Mouse (Mus musculus) 3134 (cell line): Measurements from ENCODE around the gene Armc6.

ENCODE experiments used
- DNase-seq: peaks from one replicate; pipeline ENCODE4 v3.0.0-alpha.2; 2011; ENCODE audit warnings: low spot score; ENCODE audit not compliant: insufficient read length; ENCODE audit errors: extremely low read depth

The Armc6 gene

GRCm38 (mm10) chr8:70234080-70234780 lies at the start of gene Armc6, which contains the start of gene Sugp2:
Gene Armc6, minus strand, starts transcription at chr8:70234466.
Gene Sugp2, plus strand, starts transcription at chr8:70234226.
- DNase-seq: peak; percentile 97

DNA sequence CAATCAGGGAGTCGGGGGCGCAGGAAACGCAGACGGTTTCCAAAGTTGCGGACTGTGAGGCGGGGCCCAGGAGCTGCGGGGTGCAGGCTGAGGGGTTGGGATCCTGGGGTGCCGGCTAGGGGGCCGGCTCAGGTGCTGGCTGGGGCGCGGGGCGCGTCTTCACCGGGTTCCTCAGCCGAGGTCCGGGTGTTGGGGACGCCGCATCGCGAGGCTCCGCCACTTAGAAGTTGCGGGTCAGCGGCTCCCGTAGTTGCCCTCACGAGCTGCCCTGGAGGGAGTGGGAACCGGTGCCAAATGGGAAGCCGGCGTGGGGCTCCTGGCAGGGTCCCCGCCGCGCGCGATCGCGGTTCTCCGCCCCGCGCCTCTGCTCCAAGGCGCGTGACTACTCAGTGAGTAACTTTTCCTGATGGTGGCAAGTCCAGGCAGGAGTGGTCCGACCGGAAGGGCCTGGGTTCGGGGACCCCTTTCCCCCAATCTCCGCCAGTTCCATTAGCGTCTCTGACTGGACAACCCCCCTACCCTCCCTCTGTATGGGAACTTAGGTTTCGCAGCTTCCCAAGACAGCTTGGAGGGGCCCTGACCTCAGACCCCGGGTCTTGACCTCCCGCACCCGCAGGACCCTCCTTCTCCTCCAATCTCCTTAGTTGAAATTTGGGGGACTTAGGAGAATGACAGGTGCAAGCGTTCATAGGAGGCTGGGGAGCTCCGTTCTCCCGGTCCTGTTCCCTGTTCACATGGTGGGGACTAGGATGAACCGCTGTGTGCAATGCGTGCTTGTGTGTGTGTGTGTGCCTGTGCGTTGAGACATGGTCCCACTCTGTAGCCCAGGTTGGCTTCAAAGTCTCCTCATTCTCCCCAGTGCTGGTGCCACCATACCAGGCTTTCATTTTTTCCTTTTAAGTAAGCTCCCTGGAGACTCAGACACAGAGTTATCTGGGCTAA lies 49.1 kb upstream of the Armc6 start:
- DNase-seq: peak; percentile 62

DNA sequence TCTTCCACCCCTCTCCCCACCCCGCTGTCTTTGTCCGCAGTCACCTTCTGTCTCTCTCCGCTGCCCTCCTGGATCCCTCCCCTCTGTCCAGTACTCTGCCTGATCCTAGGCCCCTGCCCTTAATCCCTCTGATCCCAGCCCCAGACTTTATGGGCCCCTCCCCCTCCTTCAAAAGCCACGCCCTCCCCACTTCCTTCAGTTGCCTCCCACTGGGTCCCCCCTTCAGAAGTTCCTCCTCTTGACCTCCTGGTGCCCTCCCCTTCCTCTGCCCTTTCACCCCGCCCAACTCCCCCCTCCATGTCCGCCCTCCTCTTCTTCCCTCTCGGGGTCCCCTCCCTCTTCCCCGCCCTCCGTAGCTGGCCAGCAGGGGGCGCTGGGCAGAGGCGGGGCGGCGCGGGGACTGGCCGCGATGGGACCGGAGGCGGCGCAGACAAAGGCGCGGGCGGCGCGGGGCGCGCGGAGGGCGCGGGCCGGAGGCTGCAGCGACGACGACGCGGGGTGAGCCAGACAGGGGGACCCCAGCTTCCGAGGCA lies 48.4 kb upstream of the Armc6 start, which contains the start of gene Homer3:
Gene Homer3, plus strand, starts transcription at position 225 of the 533 bp plus-strand sequence.
- peak; percentile 84 for DNase-seq

DNA sequence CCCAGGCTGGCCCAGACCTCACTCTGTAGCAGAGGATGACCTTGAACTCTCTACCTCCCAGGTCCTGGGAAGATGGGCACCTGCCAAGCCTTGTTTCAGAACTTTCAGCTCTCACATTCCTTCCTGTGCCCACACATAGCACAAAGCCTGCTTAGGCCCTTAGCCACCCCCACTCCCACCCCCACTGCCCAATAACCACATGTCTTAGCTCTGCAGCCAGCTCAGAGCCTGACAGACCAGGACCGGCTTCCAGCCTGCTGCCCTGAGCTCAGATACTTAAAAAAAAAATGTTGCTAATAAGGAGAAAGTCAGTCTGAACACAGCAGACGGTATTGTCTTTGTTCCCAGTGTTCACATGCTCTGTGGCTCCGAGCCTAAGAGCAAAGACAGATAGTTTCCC lies 46.7 kb upstream of the Armc6 start:
- DNase-seq: no peak

DNA sequence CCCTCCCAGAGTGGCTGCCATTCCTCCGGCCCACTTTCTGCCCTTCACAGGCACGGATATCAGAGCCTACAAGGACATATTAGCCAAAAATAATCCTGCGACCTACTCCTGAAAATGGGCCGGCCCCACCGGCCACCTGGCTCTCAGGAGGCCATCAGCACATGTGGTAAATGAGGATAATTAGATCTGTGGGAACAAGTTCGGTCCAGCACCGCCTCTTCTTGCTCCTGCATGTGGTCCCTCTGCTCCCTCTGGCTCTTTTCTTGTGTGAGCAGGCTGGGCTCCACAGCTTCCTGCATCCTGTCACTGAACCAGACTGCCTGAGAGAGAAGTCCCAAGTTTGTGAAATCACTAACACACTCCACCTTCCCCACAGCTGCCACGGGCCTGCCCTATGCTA lies 45.0 kb upstream of the Armc6 start:
- DNase-seq: no peak

- no peak for DNase-seq
Measured at GRCm38 (mm10) chr8:70278175-70278574, 43.9 kb upstream of the Armc6 start.

DNA sequence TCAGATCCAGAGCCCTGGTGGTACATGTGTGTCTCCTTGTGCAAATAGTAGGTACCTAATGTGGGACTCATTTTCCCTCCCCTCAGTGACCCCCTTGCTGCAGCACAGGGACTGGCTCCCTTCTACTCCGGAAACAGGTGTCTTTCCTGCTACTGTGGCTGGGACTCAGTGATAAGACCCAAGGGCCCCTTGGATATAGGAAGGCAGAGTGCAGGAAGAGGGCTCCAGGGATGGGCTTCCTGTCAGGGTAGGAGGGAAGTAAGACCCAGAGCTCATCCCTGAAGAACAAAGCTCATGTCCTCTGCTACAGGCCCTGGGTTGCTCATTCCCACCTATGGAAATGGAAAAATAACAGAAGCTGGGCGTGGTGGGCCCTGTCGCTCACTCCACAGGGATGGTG lies 42.2 kb upstream of the Armc6 start:
- DNase-seq: no peak

GRCm38 (mm10) chr8:70274350-70274749 lies 40.1 kb upstream of the Armc6 start:
- no peak for DNase-seq

- DNase-seq: no peak
Measured at GRCm38 (mm10) chr8:70272949-70273348, 38.7 kb upstream of the Armc6 start.

GRCm38 (mm10) chr8:70268799-70269565 lies 34.7 kb upstream of the Armc6 start:
- no peak for DNase-seq

DNA sequence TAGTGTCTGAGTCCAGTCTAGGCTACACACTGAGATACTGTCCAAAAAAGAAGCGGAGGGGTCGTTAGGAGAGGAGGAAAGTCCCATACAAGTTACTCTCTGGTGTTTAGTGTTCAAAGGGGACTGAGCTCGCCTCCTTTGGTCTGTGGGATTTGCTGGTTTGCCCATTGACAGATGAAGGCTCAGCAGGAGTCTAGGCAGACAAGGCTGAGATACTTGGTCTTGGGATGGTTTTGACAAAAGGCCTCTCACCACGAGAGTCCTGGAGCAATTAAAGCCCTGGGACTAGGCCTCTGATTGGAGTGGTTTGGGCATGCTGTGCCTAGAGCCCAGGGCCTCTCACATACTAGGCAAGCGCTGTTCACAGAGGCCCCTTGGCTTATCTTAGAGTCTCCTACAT lies 34.0 kb upstream of the Armc6 start:
- no peak for DNase-seq

DNA sequence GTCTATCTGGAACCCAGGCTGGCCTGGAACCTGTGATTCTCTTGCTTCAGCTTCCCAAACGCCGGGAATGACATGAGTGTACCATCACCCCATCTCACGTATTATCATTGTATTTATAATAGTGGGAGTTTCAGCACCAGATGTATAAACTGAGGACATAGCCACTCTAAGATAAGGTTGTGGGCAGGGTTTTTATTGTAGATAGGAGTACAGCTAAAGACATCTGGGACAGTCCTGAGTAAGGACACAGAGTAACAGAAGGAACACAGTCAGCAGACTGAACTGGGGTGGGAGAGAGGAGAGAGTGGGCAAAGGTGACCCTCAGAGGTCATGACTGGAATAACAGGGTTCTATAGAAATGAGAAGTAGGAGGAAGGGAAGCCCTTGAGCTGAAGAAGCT lies 33.4 kb upstream of the Armc6 start:
- DNase-seq: no peak

GRCm38 (mm10) chr8:70259043-70259442 lies 24.8 kb upstream of the Armc6 start:
- DNase-seq: no peak

DNA sequence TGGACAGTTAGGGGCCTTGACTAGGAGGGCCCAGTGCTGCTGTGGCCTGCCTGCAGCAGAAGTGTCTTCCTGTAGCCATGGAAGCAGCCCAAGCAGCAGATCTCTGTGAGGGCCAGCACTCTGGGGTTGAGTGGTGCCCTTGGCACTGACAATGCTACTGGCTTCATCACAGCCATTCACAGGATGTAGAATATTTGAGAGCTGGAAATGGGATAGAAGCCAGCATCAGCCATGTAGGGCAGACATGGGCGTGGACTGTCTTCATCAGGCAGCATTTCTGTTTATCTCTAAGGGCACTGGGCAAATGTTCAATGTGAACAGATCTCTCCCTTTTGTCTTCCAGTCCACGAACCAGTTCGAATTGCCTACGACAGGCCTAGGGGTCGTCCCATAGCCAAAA lies 24.3 kb upstream of the Armc6 start:
- DNase-seq: no peak

- peak; percentile 9 for DNase-seq
Measured at GRCm38 (mm10) chr8:70257456-70257855, 23.2 kb upstream of the Armc6 start.

DNA sequence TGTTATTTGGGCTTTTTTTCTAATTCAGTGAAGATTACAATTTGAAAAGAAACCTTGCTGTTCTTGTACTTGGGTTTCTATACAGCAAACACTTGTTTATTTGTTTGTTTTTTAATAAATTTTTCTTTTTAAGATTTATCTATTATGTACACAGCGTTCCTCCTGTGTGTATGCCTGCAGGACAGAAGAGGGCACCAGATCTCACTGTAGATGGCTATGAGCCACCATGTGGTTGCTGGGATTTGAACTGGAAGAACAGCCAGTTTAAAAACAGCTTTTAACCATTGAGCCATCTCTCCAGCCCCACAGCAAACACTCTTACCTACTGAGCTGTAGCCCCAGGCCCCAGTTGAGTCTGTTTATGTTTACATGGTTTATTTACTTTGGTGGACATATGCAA lies 20.4 kb upstream of the Armc6 start:
- no peak for DNase-seq

GRCm38 (mm10) chr8:70247841-70248240 lies 13.6 kb upstream of the Armc6 start:
- DNase-seq: no peak

GRCm38 (mm10) chr8:70246622-70247021 lies 12.4 kb upstream of the Armc6 start:
- no peak for DNase-seq

DNA sequence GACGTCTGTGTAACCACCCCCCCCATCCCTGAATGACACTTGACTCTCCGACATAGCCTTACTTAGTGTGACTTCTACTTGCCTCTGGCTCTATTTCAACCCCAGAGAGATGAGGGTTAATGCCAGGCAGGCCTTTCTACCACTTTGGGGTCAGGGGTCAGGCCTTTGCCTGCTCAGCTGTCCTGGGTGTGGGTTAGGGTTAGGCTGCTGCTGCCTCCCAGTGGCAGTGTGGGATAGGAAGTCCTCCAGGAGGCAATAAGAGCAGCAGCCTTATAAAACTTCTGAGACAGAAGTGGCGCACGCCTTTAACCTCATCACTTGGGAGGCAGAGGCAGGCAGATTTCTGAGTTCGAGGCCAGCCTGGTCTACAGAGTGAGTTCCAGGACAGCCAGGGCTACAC lies 6.4 kb upstream of the Armc6 start:
- DNase-seq: no peak

- no peak for DNase-seq
Measured at GRCm38 (mm10) chr8:70237842-70238241, 3.6 kb upstream of the Armc6 start.

- no peak for DNase-seq
Measured at GRCm38 (mm10) chr8:70234781-70235128, 489 bp upstream of the Armc6 start.
